Mouse (Mus musculus): ENCODE results near the gene Tmem86b. TPM values are rescaled to one million over a fixed set of nuclear protein-coding genes. Genes with fewer than 3 reads are reported as not detected.
A peak's percentile ranks its signal among the peaks of the same experiment; 100 is the strongest.

Gene Tmem86b
- 65.5 and 261 TPM in 2 replicates for polyA plus RNA-seq (2012; rRNA removed)

GRCm38 (mm10) chr7:4631031-4631430 lies at the start of gene Tmem86b:
Tmem86b (minus strand) TSS chr7:4631422.
- H3K36me3 ChIP-seq (ENCODE audit: control insufficient read depth, insufficient read depth, low read length), result peaks cover 52% of the 10 kb centered on the region
- H3K4me1 ChIP-seq (ENCODE audit: control insufficient read depth, insufficient read depth, insufficient read length, low read length), result peaks cover 16% of the 10 kb centered on the region
- no peak for TF ChIP-seq POLR2A (IDR thresholded peaks at IDR 0.05; ENCODE audit: low read depth, low read length)
- no peak for TF ChIP-seq CTCF (IDR thresholded peaks at IDR 0.05; ENCODE audit: extremely low read depth, insufficient read length, insufficient replicate concordance, low read depth, low read length)
- no peak within 1 kb of the TSS for H3K4me3 ChIP-seq (ENCODE audit: low read depth, low read length)
- no peaks in the 10 kb centered on the region for H3K27me3 ChIP-seq (ENCODE audit: control insufficient read depth, insufficient read depth, low read length)
- WGBS, result 26% methylated on average over 4 of the region's 4 CpGs
- H3K27ac ChIP-seq (ENCODE audit: insufficient read depth, low read depth, low read length), result peak within 1 kb of the TSS; percentile 89

GRCm38 (mm10) chr7:4675200-4675599 lies 44.0 kb upstream of the Tmem86b start:
- TF ChIP-seq POLR2A (IDR thresholded peaks at IDR 0.05; ENCODE audit: low read depth, low read length), result no peak
- TF ChIP-seq CTCF (IDR thresholded peaks at IDR 0.05; ENCODE audit: extremely low read depth, insufficient read length, insufficient replicate concordance, low read depth, low read length), result no peak
- H3K27me3 ChIP-seq (ENCODE audit: control insufficient read depth, insufficient read depth, low read length), result no peaks in the 10 kb centered on the region
- peaks cover 3% of the 10 kb centered on the region; the same call in 1 of the 2 replicates for H3K4me1 ChIP-seq (ENCODE audit: control insufficient read depth, insufficient read depth, insufficient read length, low read length)
- no peak overlapping the region for H3K27ac ChIP-seq (ENCODE audit: insufficient read depth, low read depth, low read length)
- H3K4me3 ChIP-seq (ENCODE audit: low read depth, low read length), result no peak overlapping the region
- 88% methylated on average over 7 of the region's 7 CpGs for WGBS
- H3K36me3 ChIP-seq (ENCODE audit: control insufficient read depth, insufficient read depth, low read length), result peaks cover 9% of the 10 kb centered on the region

GRCm38 (mm10) chr7:4674114-4674731 lies 43.0 kb upstream of the Tmem86b start:
- TF ChIP-seq CTCF (IDR thresholded peaks at IDR 0.05; ENCODE audit: extremely low read depth, insufficient read length, insufficient replicate concordance, low read depth, low read length) (no peak), POLR2A (IDR thresholded peaks at IDR 0.05; ENCODE audit: low read depth, low read length) (no peak)
- no peak overlapping the region for H3K4me3 ChIP-seq (ENCODE audit: low read depth, low read length)
- H3K27me3 ChIP-seq (ENCODE audit: control insufficient read depth, insufficient read depth, low read length), result no peaks in the 10 kb centered on the region
- WGBS, result 60% methylated on average over 12 of the region's 12 CpGs
- H3K27ac ChIP-seq (ENCODE audit: insufficient read depth, low read depth, low read length), result 0 out of 2 replicates have a peak overlapping the region, but pooled peaks have one; percentile 4
- peaks cover 8% of the 10 kb centered on the region for H3K36me3 ChIP-seq (ENCODE audit: control insufficient read depth, insufficient read depth, low read length)
- peaks cover 3% of the 10 kb centered on the region; the same call in 1 of the 2 replicates for H3K4me1 ChIP-seq (ENCODE audit: control insufficient read depth, insufficient read depth, insufficient read length, low read length)

- H3K36me3 ChIP-seq (ENCODE audit: control insufficient read depth, insufficient read depth, low read length), result peaks cover 9% of the 10 kb centered on the region
- H3K4me3 ChIP-seq (ENCODE audit: low read depth, low read length), result no peak overlapping the region
- H3K4me1 ChIP-seq (ENCODE audit: control insufficient read depth, insufficient read depth, insufficient read length, low read length), result peaks cover 3% of the 10 kb centered on the region; the same call in 1 of the 2 replicates
- H3K27ac ChIP-seq (ENCODE audit: insufficient read depth, low read depth, low read length), result peak overlapping the region; percentile 26; the same call in 1 of the 2 replicates
- 80% methylated on average over 4 of the region's 4 CpGs for WGBS
- no peaks in the 10 kb centered on the region for H3K27me3 ChIP-seq (ENCODE audit: control insufficient read depth, insufficient read depth, low read length)
- no peak for TF ChIP-seq POLR2A (IDR thresholded peaks at IDR 0.05; ENCODE audit: low read depth, low read length)
- no peak for TF ChIP-seq CTCF (IDR thresholded peaks at IDR 0.05; ENCODE audit: extremely low read depth, insufficient read length, insufficient replicate concordance, low read depth, low read length)
These were observed 40.7 kb upstream of the Tmem86b start for GRCm38 (mm10) chr7:4671956-4672355.

- no peaks in the 10 kb centered on the region for H3K27me3 ChIP-seq (ENCODE audit: control insufficient read depth, insufficient read depth, low read length)
- H3K4me3 ChIP-seq (ENCODE audit: low read depth, low read length), result no peak overlapping the region
- H3K4me1 ChIP-seq (ENCODE audit: control insufficient read depth, insufficient read depth, insufficient read length, low read length), result peaks cover 3% of the 10 kb centered on the region; the same call in 1 of the 2 replicates
- 87% methylated on average over 8 of the region's 8 CpGs for WGBS
- H3K27ac ChIP-seq (ENCODE audit: insufficient read depth, low read depth, low read length), result no peak overlapping the region
- TF ChIP-seq CTCF (IDR thresholded peaks at IDR 0.05; ENCODE audit: extremely low read depth, insufficient read length, insufficient replicate concordance, low read depth, low read length), result no peak
- no peak for TF ChIP-seq POLR2A (IDR thresholded peaks at IDR 0.05; ENCODE audit: low read depth, low read length)
- H3K36me3 ChIP-seq (ENCODE audit: control insufficient read depth, insufficient read depth, low read length), result peaks cover 8% of the 10 kb centered on the region
These were observed 39.5 kb upstream of the Tmem86b start for GRCm38 (mm10) chr7:4670655-4671255.

- Histone ChIP-seq H3K4me1 (ENCODE audit: control insufficient read depth, insufficient read depth, insufficient read length, low read length) (no peaks in the 10 kb centered on the region; the same call in 1 of the 2 replicates), H3K27me3 (ENCODE audit: control insufficient read depth, insufficient read depth, low read length) (no peaks in the 10 kb centered on the region), H3K4me3 (ENCODE audit: low read depth, low read length) (no peak overlapping the region), H3K36me3 (ENCODE audit: control insufficient read depth, insufficient read depth, low read length) (peaks cover 11% of the 10 kb centered on the region), H3K27ac (ENCODE audit: insufficient read depth, low read depth, low read length) (no peak overlapping the region)
- TF ChIP-seq CTCF (IDR thresholded peaks at IDR 0.05; ENCODE audit: extremely low read depth, insufficient read length, insufficient replicate concordance, low read depth, low read length) (no peak), POLR2A (IDR thresholded peaks at IDR 0.05; ENCODE audit: low read depth, low read length) (no peak)
- WGBS, result 96% methylated on average over 9 of the region's 9 CpGs
These were observed 37.9 kb upstream of the Tmem86b start for GRCm38 (mm10) chr7:4669156-4669555.

GRCm38 (mm10) chr7:4668506-4668905 lies 37.3 kb upstream of the Tmem86b start:
- Histone ChIP-seq H3K27me3 (ENCODE audit: control insufficient read depth, insufficient read depth, low read length) (no peaks in the 10 kb centered on the region), H3K4me3 (ENCODE audit: low read depth, low read length) (no peak overlapping the region), H3K27ac (ENCODE audit: insufficient read depth, low read depth, low read length) (no peak overlapping the region), H3K4me1 (ENCODE audit: control insufficient read depth, insufficient read depth, insufficient read length, low read length) (peaks cover under 1% of the 10 kb centered on the region; the same call in 1 of the 2 replicates), H3K36me3 (ENCODE audit: control insufficient read depth, insufficient read depth, low read length) (peaks cover 12% of the 10 kb centered on the region)
- 96% methylated on average over 8 of the region's 8 CpGs for WGBS
- TF ChIP-seq CTCF (IDR thresholded peaks at IDR 0.05; ENCODE audit: extremely low read depth, insufficient read length, insufficient replicate concordance, low read depth, low read length) (no peak), POLR2A (IDR thresholded peaks at IDR 0.05; ENCODE audit: low read depth, low read length) (no peak)

Data from small intestine, adult 2 months (tissue).